Mouse (Mus musculus): ENCODE measurements around the gene Rcn3.

The Rcn3 gene

GRCm38 (mm10) chr7:45048923-45049657, 42.9 kb downstream of the Rcn3 start:
- DNase-seq (ENCODE audit: low read depth, low spot score) = no peak

- DNase-seq (ENCODE audit: low read depth, low spot score) = peak; percentile 66
Measured at GRCm38 (mm10) chr7:45048001-45048890, 43.8 kb downstream of the Rcn3 start.

- no peak for DNase-seq (ENCODE audit: low read depth, low spot score)
Measured at GRCm38 (mm10) chr7:45047491-45047890, 44.5 kb downstream of the Rcn3 start.

GRCm38 (mm10) chr7:45046853-45047350, 45.1 kb downstream of the Rcn3 start:
- no peak for DNase-seq (ENCODE audit: low read depth, low spot score)

GRCm38 (mm10) chr7:45045741-45046140, 46.3 kb downstream of the Rcn3 start:
- no peak for DNase-seq (ENCODE audit: low read depth, low spot score)

- no peak for DNase-seq (ENCODE audit: low read depth, low spot score)
Measured at GRCm38 (mm10) chr7:45043307-45043706, 48.7 kb downstream of the Rcn3 start.

- DNase-seq (ENCODE audit: low read depth, low spot score) = no peak
Measured at GRCm38 (mm10) chr7:45040851-45041250, 51.2 kb downstream of the Rcn3 start.

GRCm38 (mm10) chr7:45038411-45038810, 53.6 kb downstream of the Rcn3 start:
- no peak for DNase-seq (ENCODE audit: low read depth, low spot score)

GRCm38 (mm10) chr7:45037720-45038361, 54.2 kb downstream of the Rcn3 start:
- DNase-seq (ENCODE audit: low read depth, low spot score) = peak; percentile 75

GRCm38 (mm10) chr7:45036702-45037101, 55.3 kb downstream of the Rcn3 start:
- peak; percentile 47 for DNase-seq (ENCODE audit: low read depth, low spot score)

- DNase-seq (ENCODE audit: low read depth, low spot score) = no peak
Measured at GRCm38 (mm10) chr7:45035631-45036030, 56.4 kb downstream of the Rcn3 start.

GRCm38 (mm10) chr7:45033722-45034359, 58.2 kb downstream of the Rcn3 start:
- DNase-seq (ENCODE audit: low read depth, low spot score) = no peak
